Comparison of ENCODE assay signal across 20 mouse cellular contexts in the genomic region with DNA sequence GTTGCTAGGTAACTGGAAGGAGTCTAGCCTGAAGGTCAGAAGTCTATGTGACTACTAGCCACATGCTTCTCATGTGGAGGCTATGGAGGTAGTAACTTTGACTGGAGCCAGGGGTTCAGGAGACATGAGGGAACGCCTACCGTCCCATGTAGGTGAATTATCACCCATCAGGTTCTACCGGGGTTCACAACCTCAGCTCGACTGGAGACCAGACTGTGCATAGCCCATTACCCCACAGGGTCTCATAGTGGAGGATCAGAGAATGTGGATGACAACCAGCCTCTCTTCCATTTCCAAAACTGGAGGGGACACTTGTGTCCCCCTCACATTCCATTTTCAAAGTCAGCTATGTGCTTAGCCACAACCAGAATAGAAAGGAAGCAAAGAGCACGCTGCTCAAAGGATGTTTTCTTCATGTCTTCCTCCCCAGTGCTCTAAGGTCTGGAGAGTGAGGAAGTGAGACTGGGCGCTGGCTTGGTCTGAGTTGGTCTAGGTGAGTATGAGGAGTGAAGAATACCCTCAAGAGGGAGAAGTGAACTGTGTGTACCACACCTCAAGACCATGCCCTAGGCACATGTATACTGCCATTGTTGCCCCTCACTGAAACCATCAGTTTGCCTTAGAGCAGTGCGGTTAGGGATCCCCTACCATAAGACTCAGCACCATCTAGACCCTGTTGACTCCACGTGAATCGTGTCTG.
DNase-seq lines count a peak whose midpoint lies in the region; ATAC-seq and TF ChIP-seq lines count a peak whose summit lies in the region.
"Had no signal": no experiment of that assay in that cellular context is flagged by ENCODE, and none has a peak within 500 bp of the region (broad histone marks: within the 10 kb centered on the region; RNA-seq: fewer than 3 reads in every experiment).

No protein-coding gene starts in this region.

- no peak for TF ChIP-seq RAD21 in CH12.LX (IDR thresholded peaks at IDR 0.05; ENCODE audit: low read depth, low read length)

- in situ Hi-C loops in CH12.LX (cut with MboI; ENCODE audit: low pct_ligation_motif_present, low pct_unique_long_range_greater_than_20kb, low sequenced_read_pairs): no loop called here

- no peak for ATAC-seq in limb, embryonic 11.5 days (ENCODE audit: insufficient number of reproducible peaks, low FRiP score, low TSS enrichment, low read depth)
- peak; percentile 37; the same call in 1 of the 2 replicates for ATAC-seq in megakaryocyte progenitor cell, adult 5-6 weeks (replicated peaks; ENCODE audit: poor library complexity)
- ATAC-seq in intestine, embryonic 15.5 days: no peak
- ATAC-seq: activated CD4-positive, CD25-positive, alpha-beta regulatory T cell, adult 4 months; forebrain, postnatal 0 days; intestine, embryonic 16.5 days; Patski had no signal

- no peak for TF ChIP-seq CTCF in CH12.LX (conservative IDR thresholded peaks at IDR 0.05 in 1 of 2, IDR thresholded peaks at IDR 0.05 in 1 of 2; ENCODE audit: low read depth in 2 of 2, low read length in 2 of 2)

- no peak overlapping the region for H3K4me3 ChIP-seq in limb, embryonic 11.5 days (ENCODE audit: low read depth, low read length)
- H3K4me3 ChIP-seq in limb, embryonic 10.5 days: no peak overlapping the region
- H3K4me3 ChIP-seq in CH12.LX (replicated peaks in 1 of 3; ENCODE audit: low read depth in 2 of 3, low read length in 2 of 3, poor library complexity in 1 of 3): no peak overlapping the region
- H3K4me3 ChIP-seq in intestine, embryonic 15.5 days (replicated peaks): no peak overlapping the region
- H3K4me3 ChIP-seq: embryonic facial prominence, embryonic 12.5 days; forebrain, embryonic 12.5 days; hindbrain, embryonic 10.5 days had no signal

- TF ChIP-seq POLR2A in CH12.LX (IDR thresholded peaks at IDR 0.05; ENCODE audit: low read depth, low read length): no peak

- no peak for TF ChIP-seq EP300 in CH12.LX (IDR thresholded peaks at IDR 0.05; ENCODE audit: low read length)

- H3K4me1 ChIP-seq in limb, embryonic 11.5 days (ENCODE audit: control insufficient read depth, insufficient read depth, low read length): no peaks in the 10 kb centered on the region
- no peaks in the 10 kb centered on the region for H3K4me1 ChIP-seq in limb, embryonic 10.5 days
- H3K4me1 ChIP-seq in CH12.LX (ENCODE audit: control insufficient read depth in 1 of 2, insufficient read depth in 2 of 2): peaks cover 0 to 17% of the 10 kb centered on the region in 2 experiments; a peak in 3 of 4 replicates
- no peaks in the 10 kb centered on the region for H3K4me1 ChIP-seq in intestine, embryonic 15.5 days (replicated peaks)
- H3K4me1 ChIP-seq: embryonic facial prominence, embryonic 12.5 days; forebrain, embryonic 12.5 days; hindbrain, embryonic 10.5 days had no signal

- H3K27ac ChIP-seq in limb, embryonic 11.5 days (replicated peaks; ENCODE audit: low read depth, low read length): no peak overlapping the region
- H3K27ac ChIP-seq in limb, embryonic 10.5 days: no peak overlapping the region
- H3K27ac ChIP-seq in CH12.LX (ENCODE audit: insufficient read depth, low read depth): no peak overlapping the region
- H3K27ac ChIP-seq in intestine, embryonic 15.5 days: no peak overlapping the region
- H3K27ac ChIP-seq: embryonic facial prominence, embryonic 12.5 days; forebrain, embryonic 12.5 days; hindbrain, embryonic 10.5 days; hindbrain, embryonic 14.5 days had no signal

- 92% methylated on average over 9 of the region's 9 CpGs for WGBS in limb, embryonic 11.5 days
- 92% methylated on average over 9 of the region's 9 CpGs for WGBS in limb, embryonic 10.5 days
- 88% methylated on average over 9 of the region's 9 CpGs for WGBS in intestine, embryonic 15.5 days

- H3K27me3 ChIP-seq in limb, embryonic 11.5 days (ENCODE audit: control insufficient read depth, insufficient read depth, low read length): no peaks in the 10 kb centered on the region
- H3K27me3 ChIP-seq in limb, embryonic 10.5 days (ENCODE audit: low read depth, poor library complexity, severe bottlenecking): no peaks in the 10 kb centered on the region
- H3K27me3 ChIP-seq in CH12.LX (replicated peaks): no peaks in the 10 kb centered on the region
- H3K27me3 ChIP-seq in intestine, embryonic 15.5 days (replicated peaks): no peaks in the 10 kb centered on the region
- H3K27me3 ChIP-seq: embryonic facial prominence, embryonic 12.5 days; forebrain, embryonic 12.5 days; Patski had no signal

- H3K9me3 ChIP-seq in limb, embryonic 11.5 days (ENCODE audit: control insufficient read depth, low read length): no peaks in the 10 kb centered on the region
- no peaks in the 10 kb centered on the region for H3K9me3 ChIP-seq in limb, embryonic 10.5 days (replicated peaks)
- H3K9me3 ChIP-seq in CH12.LX (replicated peaks; ENCODE audit: low read length): no peaks in the 10 kb centered on the region
- H3K9me3 ChIP-seq in intestine, embryonic 15.5 days: no peaks in the 10 kb centered on the region
- H3K9me3 ChIP-seq: embryonic facial prominence, embryonic 12.5 days; forebrain, embryonic 12.5 days; hindbrain, embryonic 10.5 days had no signal

- dilution Hi-C loops in CH12.LX (cut with MboI; ENCODE audit: extremely low pct_ligation_motif_present, extremely low pct_unique_long_range_greater_than_20kb, low sequenced_read_pairs): no loop called here

- H3K9ac ChIP-seq in limb, embryonic 11.5 days (ENCODE audit: low read length): no peak overlapping the region
- H3K9ac ChIP-seq in CH12.LX (ENCODE audit: insufficient read depth, low read depth): no peak overlapping the region
- H3K9ac ChIP-seq in intestine, embryonic 15.5 days: no peak overlapping the region
- H3K9ac ChIP-seq: embryonic facial prominence, embryonic 12.5 days; forebrain, embryonic 12.5 days; forebrain, postnatal 0 days; hindbrain, embryonic 14.5 days had no signal

- H3K4me2 ChIP-seq in limb, embryonic 11.5 days (ENCODE audit: low read depth, severe bottlenecking): no peak overlapping the region
- no peak overlapping the region for H3K4me2 ChIP-seq in CH12.LX (ENCODE audit: insufficient read depth, low read depth, poor library complexity, severe bottlenecking)
- H3K4me2 ChIP-seq in intestine, embryonic 15.5 days (replicated peaks): no peak overlapping the region
- H3K4me2 ChIP-seq: embryonic facial prominence, embryonic 12.5 days; forebrain, embryonic 12.5 days; hindbrain, embryonic 14.5 days had no signal

- no peaks in the 10 kb centered on the region for H3K79me2 ChIP-seq in CH12.LX (replicated peaks; ENCODE audit: control insufficient read depth, extremely low read depth, insufficient read depth, poor library complexity, severe bottlenecking)

- peak; percentile 13 for DNase-seq in limb, embryonic 11.5 days (ENCODE audit: low spot score)
- DNase-seq in limb, embryonic 10.5 days (ENCODE audit: low spot score): no peak
- DNase-seq in A20 (ENCODE audit: low read depth, low spot score): peak; percentile 54
- DNase-seq in CH12.LX (ENCODE audit: extremely low read depth): peak; percentile 21
- no peak for DNase-seq in thymus, postnatal 14 days
- DNase-seq: adrenal gland, postnatal 14 days; cerebellum, adult 8-10 months; cerebellum, postnatal 14 days; forebrain, postnatal 0 days; gastrocnemius, postnatal 14 days; heart, postnatal 10 days had no signal

- H3K36me3 ChIP-seq in limb, embryonic 11.5 days (ENCODE audit: control insufficient read depth, insufficient read depth, low read length): peaks cover 2% of the 10 kb centered on the region; the same call in 1 of the 2 replicates
- peaks cover 34% of the 10 kb centered on the region for H3K36me3 ChIP-seq in limb, embryonic 10.5 days
- peaks cover 32 to 43% of the 10 kb centered on the region in 2 experiments for H3K36me3 ChIP-seq in CH12.LX (replicated peaks in 1 of 2; ENCODE audit: control insufficient read depth in 1 of 2, insufficient read depth in 1 of 2, low read length in 1 of 2)
- H3K36me3 ChIP-seq in intestine, embryonic 15.5 days: no peaks in the 10 kb centered on the region

TF ChIP-seq in CH12.LX, 34 proteins besides CTCF, POLR2A, EP300 and RAD21:
- TF ChIP-seq USF2 (conservative IDR thresholded peaks at IDR 0.05; ENCODE audit: low read depth, low read length) (no peak), GABPA (IDR thresholded peaks at IDR 0.05; ENCODE audit: insufficient replicate concordance, low read depth, low read length) (no peak), MXI1 (IDR thresholded peaks at IDR 0.05; ENCODE audit: low read depth, low read length) (no peak), IRF4 (IDR thresholded peaks at IDR 0.05; ENCODE audit: low read depth, low read length) (0 out of 2 replicates have a peak, but pooled peaks have one; percentile 18)

Comparison
In these comparisons a context has a peak if more than half of its experiments do, and no peak if none do; other contexts are left out.
1. DNase-seq: peak in limb, embryonic 11.5 days (single experiment), A20 (single experiment) and CH12.LX (single experiment); none in limb, embryonic 10.5 days (single experiment) and thymus, postnatal 14 days (single experiment).